Comparison of ENCODE assay signal across 15 mouse cellular contexts in genomic region chr10:10790458-10790857, GRCm38 (mm10).
"Had no signal": no experiment of that assay in that cellular context is flagged by ENCODE, and none has a peak within 500 bp of the region (broad histone marks: within the 10 kb centered on the region; RNA-seq: fewer than 3 reads in every experiment).

No protein-coding gene starts in this region.

- H3K9ac ChIP-seq: kidney, embryonic 15.5 days; limb, embryonic 12.5 days; liver, embryonic 13.5 days; liver, postnatal 0 days; lung, embryonic 15.5 days; midbrain, embryonic 12.5 days; neural tube, embryonic 15.5 days had no signal

- DNase-seq: kidney, postnatal 14 days; liver; liver, embryonic 13.5 days; liver, postnatal 0 days; right cerebral cortex, postnatal 4 days; spleen, adult 18-20 months; thymus, adult 18-20 months; thymus, postnatal 25 days had no signal

- ATAC-seq: liver, postnatal 0 days had no signal

- H3K4me2 ChIP-seq: kidney, embryonic 15.5 days; limb, embryonic 12.5 days; liver, embryonic 13.5 days; lung, embryonic 15.5 days; midbrain, embryonic 12.5 days; neural tube, embryonic 15.5 days had no signal

- H3K4me1 ChIP-seq: kidney, embryonic 15.5 days; limb, embryonic 12.5 days; liver, embryonic 13.5 days; lung, embryonic 15.5 days; midbrain, embryonic 12.5 days; neural tube, embryonic 15.5 days had no signal

- H3K27ac ChIP-seq: kidney, embryonic 15.5 days; left cerebral cortex, adult 2 months; limb, embryonic 12.5 days; liver, embryonic 13.5 days; lung, embryonic 15.5 days; midbrain, embryonic 12.5 days; neural tube, embryonic 15.5 days had no signal

- H3K9me3 ChIP-seq: kidney, embryonic 15.5 days; limb, embryonic 12.5 days; liver, embryonic 13.5 days; lung, embryonic 15.5 days; midbrain, embryonic 12.5 days; neural tube, embryonic 15.5 days had no signal

- H3K4me3 ChIP-seq: kidney, embryonic 15.5 days; left cerebral cortex, adult 2 months; limb, embryonic 12.5 days; liver, embryonic 13.5 days; lung, embryonic 15.5 days; midbrain, embryonic 12.5 days; myocyte; neural tube, embryonic 15.5 days had no signal

- H3K36me3 ChIP-seq: kidney, embryonic 15.5 days; limb, embryonic 12.5 days; liver, embryonic 13.5 days; lung, embryonic 15.5 days; midbrain, embryonic 12.5 days; neural tube, embryonic 15.5 days had no signal

- H3K27me3 ChIP-seq: kidney, embryonic 15.5 days; limb, embryonic 12.5 days; liver, embryonic 13.5 days; lung, embryonic 15.5 days; midbrain, embryonic 12.5 days; neural tube, embryonic 15.5 days had no signal
